Mouse (Mus musculus): ENCODE results near the gene Epha6. TPM values are rescaled to one million over a fixed set of nuclear protein-coding genes. Genes with fewer than 3 reads are reported as not detected.

The Epha6 gene
- total RNA-seq (2021) (under 1 TPM in 1 of 2 experiments, not detected in 1; 0.31 TPM), polyA plus RNA-seq (2012; rRNA removed) (not detected in 2 replicates)
- long read RNA-seq = 0 reads

- DNase-seq = no peak
Observed at GRCm38 (mm10) chr16:60605061-60605831, at the start of gene Epha6. TSS of gene Epha6 (minus strand) at chr16:60605531.

- no peak for DNase-seq
Observed at GRCm38 (mm10) chr16:60651716-60652115, 46.4 kb upstream of the Epha6 start.

- DNase-seq = no peak
Observed at GRCm38 (mm10) chr16:60628091-60628490, 22.8 kb upstream of the Epha6 start.

- DNase-seq = peak; percentile 3
Observed at GRCm38 (mm10) chr16:60605832-60606583, 677 bp upstream of the Epha6 start.

- no peak for DNase-seq
Observed at GRCm38 (mm10) chr16:60604613-60605012, 718 bp downstream of the Epha6 start.

GRCm38 (mm10) chr16:60585322-60585721 is 20.0 kb downstream of the Epha6 start:
- DNase-seq = no peak

GRCm38 (mm10) chr16:60584695-60585094 is 20.6 kb downstream of the Epha6 start:
- DNase-seq = no peak

- no peak for DNase-seq
Observed at GRCm38 (mm10) chr16:60570546-60570945, 34.8 kb downstream of the Epha6 start.

- no peak for DNase-seq
Observed at GRCm38 (mm10) chr16:60544385-60544784, 60.9 kb downstream of the Epha6 start.

GRCm38 (mm10) chr16:60538233-60538632 is 67.1 kb downstream of the Epha6 start:
- DNase-seq = peak; percentile 7

GRCm38 (mm10) chr16:60509707-60510106 is 95.6 kb downstream of the Epha6 start:
- DNase-seq = no peak

- DNase-seq = no peak
Observed at GRCm38 (mm10) chr16:60499567-60499966, 105.8 kb downstream of the Epha6 start.

GRCm38 (mm10) chr16:60475776-60476175 is 129.6 kb downstream of the Epha6 start:
- no peak for DNase-seq

GRCm38 (mm10) chr16:60468200-60468785 is 137.0 kb downstream of the Epha6 start:
- no peak for DNase-seq

- peak; percentile 20 for DNase-seq
Observed at GRCm38 (mm10) chr16:60435283-60435682, 170.0 kb downstream of the Epha6 start.

- no peak for DNase-seq
Observed at GRCm38 (mm10) chr16:60434241-60434640, 171.1 kb downstream of the Epha6 start.

GRCm38 (mm10) chr16:60395306-60395705 is 210.0 kb downstream of the Epha6 start:
- DNase-seq = no peak

- DNase-seq = no peak
Observed at GRCm38 (mm10) chr16:60392961-60393360, 212.4 kb downstream of the Epha6 start.

GRCm38 (mm10) chr16:60375147-60375546 is 230.2 kb downstream of the Epha6 start:
- DNase-seq = no peak

- DNase-seq = no peak
Observed at GRCm38 (mm10) chr16:60283963-60284362, 321.4 kb downstream of the Epha6 start.

GRCm38 (mm10) chr16:60274109-60274508 is 331.2 kb downstream of the Epha6 start:
- no peak for DNase-seq
